Mouse (Mus musculus): ENCODE data around the gene Zbtb20. TPM values are rescaled to one million over a fixed set of nuclear protein-coding genes. Genes with fewer than 3 reads are reported as not detected.

Zbtb20 gene
- polyA plus RNA-seq, 1 experiment from 2014 or later = 47.6 TPM

- ATAC-seq (replicated peaks; ENCODE audit: insufficient number of reproducible peaks, insufficient read depth, low FRiP score, low read depth) = no peak
- H3K4me1 ChIP-seq (replicated peaks) = no peaks in the 10 kb centered on the region
- H3K4me2 ChIP-seq = no peak overlapping the region
- H3K27ac ChIP-seq = no peak overlapping the region
- H3K9ac ChIP-seq = no peak overlapping the region
- 72% methylated on average over 5 of the region's 5 CpGs for WGBS
- H3K36me3 ChIP-seq = no peaks in the 10 kb centered on the region
- no peak overlapping the region for H3K4me3 ChIP-seq
- H3K27me3 ChIP-seq = no peaks in the 10 kb centered on the region
- no peaks in the 10 kb centered on the region for H3K9me3 ChIP-seq (replicated peaks)
Observed at GRCm38 (mm10) chr16:43080923-43081702, 205.4 kb downstream of the Zbtb20 start.

GRCm38 (mm10) chr16:43081995-43082394 is 206.3 kb downstream of the Zbtb20 start:
- Histone ChIP-seq H3K9me3 (replicated peaks) (no peaks in the 10 kb centered on the region), H3K9ac (no peak overlapping the region), H3K27ac (no peak overlapping the region), H3K4me1 (replicated peaks) (no peaks in the 10 kb centered on the region), H3K4me2 (no peak overlapping the region), H3K27me3 (no peaks in the 10 kb centered on the region), H3K4me3 (no peak overlapping the region), H3K36me3 (no peaks in the 10 kb centered on the region)
- ATAC-seq (replicated peaks; ENCODE audit: insufficient number of reproducible peaks, insufficient read depth, low FRiP score, low read depth) = no peak
- 78% methylated on average over 6 of the region's 6 CpGs for WGBS

DNA sequence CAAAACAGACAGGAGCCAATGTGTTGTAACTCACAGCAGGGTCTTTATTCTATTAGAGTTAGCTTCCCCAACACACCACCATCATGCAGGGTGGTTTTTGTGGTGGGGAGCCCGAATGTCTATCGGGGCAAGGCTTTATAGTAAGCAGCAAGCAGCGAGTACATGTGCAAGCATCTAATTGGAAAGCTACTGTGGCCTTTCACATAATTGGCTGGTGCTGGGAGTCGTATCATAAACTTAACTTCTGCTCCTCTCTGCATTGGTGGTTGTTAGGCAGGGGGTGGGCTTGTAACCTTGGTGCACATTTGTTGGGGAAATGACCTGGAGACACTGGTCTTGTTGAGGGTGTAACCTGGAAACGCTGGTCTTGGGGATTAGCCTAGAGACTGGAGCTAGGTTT is 207.1 kb downstream of the Zbtb20 start:
- Histone ChIP-seq H3K4me1 (replicated peaks) (no peaks in the 10 kb centered on the region), H3K9ac (no peak overlapping the region), H3K9me3 (replicated peaks) (no peaks in the 10 kb centered on the region), H3K4me2 (no peak overlapping the region), H3K27ac (no peak overlapping the region), H3K36me3 (no peaks in the 10 kb centered on the region), H3K27me3 (no peaks in the 10 kb centered on the region), H3K4me3 (no peak overlapping the region)
- ATAC-seq (replicated peaks; ENCODE audit: insufficient number of reproducible peaks, insufficient read depth, low FRiP score, low read depth) = no peak
- 74% methylated on average over 5 of the region's 5 CpGs for WGBS

DNA sequence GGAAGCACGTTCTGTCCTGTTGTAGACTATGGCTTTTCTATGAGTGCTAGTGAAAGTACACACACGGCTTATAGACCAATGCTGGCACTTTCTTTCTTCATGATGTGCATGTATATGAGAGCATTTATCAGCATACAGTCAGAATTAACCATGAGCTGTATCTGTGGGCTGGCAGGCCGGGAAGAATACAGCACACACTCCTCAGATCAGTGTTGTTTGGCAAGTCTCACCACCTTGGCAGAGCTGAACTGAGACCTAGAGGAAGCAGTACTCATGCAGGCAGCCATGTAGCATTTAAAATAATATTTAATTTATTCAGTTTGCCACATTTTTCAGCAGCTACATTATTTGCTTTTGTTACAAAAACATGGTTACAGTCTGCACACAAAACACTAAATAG is 214.5 kb downstream of the Zbtb20 start:
- H3K36me3 ChIP-seq = no peaks in the 10 kb centered on the region
- no peak for ATAC-seq (replicated peaks; ENCODE audit: insufficient number of reproducible peaks, insufficient read depth, low FRiP score, low read depth)
- 65% methylated on average over 3 of the region's 3 CpGs for WGBS
- no peak overlapping the region for H3K4me2 ChIP-seq
- no peak overlapping the region for H3K27ac ChIP-seq
- no peaks in the 10 kb centered on the region for H3K9me3 ChIP-seq (replicated peaks)
- no peaks in the 10 kb centered on the region for H3K4me1 ChIP-seq (replicated peaks)
- no peak overlapping the region for H3K4me3 ChIP-seq
- H3K9ac ChIP-seq = no peak overlapping the region
- no peaks in the 10 kb centered on the region for H3K27me3 ChIP-seq

- H3K36me3 ChIP-seq = no peaks in the 10 kb centered on the region
- no peak overlapping the region for H3K9ac ChIP-seq
- no peak overlapping the region for H3K4me3 ChIP-seq
- H3K27ac ChIP-seq = no peak overlapping the region
- H3K4me2 ChIP-seq = no peak overlapping the region
- no peaks in the 10 kb centered on the region for H3K9me3 ChIP-seq (replicated peaks)
- WGBS = 82% methylated on average over 1 of the region's 1 CpGs
- H3K27me3 ChIP-seq = no peaks in the 10 kb centered on the region
- no peaks in the 10 kb centered on the region for H3K4me1 ChIP-seq (replicated peaks)
- no peak for ATAC-seq (replicated peaks; ENCODE audit: insufficient number of reproducible peaks, insufficient read depth, low FRiP score, low read depth)
Observed at GRCm38 (mm10) chr16:43094161-43094560, 218.5 kb downstream of the Zbtb20 start.

- Histone ChIP-seq H3K9ac (no peak overlapping the region), H3K4me2 (no peak overlapping the region), H3K27ac (no peak overlapping the region), H3K4me3 (no peak overlapping the region), H3K36me3 (no peaks in the 10 kb centered on the region), H3K4me1 (replicated peaks) (no peaks in the 10 kb centered on the region), H3K9me3 (replicated peaks) (no peaks in the 10 kb centered on the region), H3K27me3 (no peaks in the 10 kb centered on the region)
- 78% methylated on average over 6 of the region's 6 CpGs for WGBS
- ATAC-seq (replicated peaks; ENCODE audit: insufficient number of reproducible peaks, insufficient read depth, low FRiP score, low read depth) = no peak
Observed at GRCm38 (mm10) chr16:43094756-43095155, 219.1 kb downstream of the Zbtb20 start.

DNA sequence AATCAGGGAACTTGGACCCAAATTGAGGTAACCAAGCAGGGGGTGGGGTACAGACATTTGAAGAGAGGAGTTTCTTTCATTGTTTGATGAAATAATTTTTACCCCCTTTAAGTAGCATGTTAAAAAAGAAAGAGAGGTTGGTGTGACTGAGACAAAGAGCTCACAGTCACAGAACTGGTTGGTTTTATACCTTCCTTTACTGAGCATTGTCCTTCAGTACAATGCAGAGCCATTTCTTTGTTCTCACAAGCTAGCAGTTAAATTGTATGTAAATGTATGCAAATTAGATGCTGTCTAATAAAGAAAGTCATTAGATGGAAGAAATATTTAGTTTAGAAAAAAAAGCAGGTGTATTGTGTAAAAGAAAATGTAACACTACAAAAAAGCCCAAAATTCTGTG is 220.4 kb downstream of the Zbtb20 start:
- ATAC-seq (replicated peaks; ENCODE audit: insufficient number of reproducible peaks, insufficient read depth, low FRiP score, low read depth) = no peak

DNA sequence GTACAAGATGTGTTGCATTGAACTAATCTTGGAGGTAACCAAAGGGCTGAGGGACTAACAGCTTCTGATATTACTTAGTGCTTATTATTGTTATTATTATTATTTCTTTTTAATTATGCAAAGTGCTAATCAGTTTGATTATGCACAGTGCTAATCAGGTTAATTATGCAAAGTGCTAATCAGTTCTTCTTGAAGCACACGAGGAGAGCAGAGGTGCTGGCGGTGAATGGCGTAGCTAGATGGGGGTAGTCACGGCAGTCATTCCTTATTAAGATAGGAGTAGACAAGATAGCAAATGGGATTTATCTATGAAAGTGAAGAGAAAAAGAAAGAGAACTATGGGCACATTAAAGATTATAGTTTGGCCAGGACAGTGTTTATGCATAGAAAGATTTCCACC is 222.5 kb downstream of the Zbtb20 start:
- no peaks in the 10 kb centered on the region for H3K4me1 ChIP-seq (replicated peaks)
- no peaks in the 10 kb centered on the region for H3K36me3 ChIP-seq
- 77% methylated on average over 4 of the region's 4 CpGs for WGBS
- H3K9ac ChIP-seq = no peak overlapping the region
- H3K27me3 ChIP-seq = no peaks in the 10 kb centered on the region
- no peak overlapping the region for H3K27ac ChIP-seq
- no peak overlapping the region for H3K4me2 ChIP-seq
- ATAC-seq (replicated peaks; ENCODE audit: insufficient number of reproducible peaks, insufficient read depth, low FRiP score, low read depth) = no peak
- H3K4me3 ChIP-seq = no peak overlapping the region
- no peaks in the 10 kb centered on the region for H3K9me3 ChIP-seq (replicated peaks)

More for the DNA sequence above, 220.4 kb downstream of the Zbtb20 start:
- no peaks in the 10 kb centered on the region for H3K9me3 ChIP-seq (replicated peaks)
- no peak overlapping the region for H3K4me2 ChIP-seq
- H3K9ac ChIP-seq = no peak overlapping the region
- H3K27ac ChIP-seq = no peak overlapping the region
- no peaks in the 10 kb centered on the region for H3K27me3 ChIP-seq
- no peaks in the 10 kb centered on the region for H3K4me1 ChIP-seq (replicated peaks)
- no peak overlapping the region for H3K4me3 ChIP-seq
- H3K36me3 ChIP-seq = no peaks in the 10 kb centered on the region

DNA sequence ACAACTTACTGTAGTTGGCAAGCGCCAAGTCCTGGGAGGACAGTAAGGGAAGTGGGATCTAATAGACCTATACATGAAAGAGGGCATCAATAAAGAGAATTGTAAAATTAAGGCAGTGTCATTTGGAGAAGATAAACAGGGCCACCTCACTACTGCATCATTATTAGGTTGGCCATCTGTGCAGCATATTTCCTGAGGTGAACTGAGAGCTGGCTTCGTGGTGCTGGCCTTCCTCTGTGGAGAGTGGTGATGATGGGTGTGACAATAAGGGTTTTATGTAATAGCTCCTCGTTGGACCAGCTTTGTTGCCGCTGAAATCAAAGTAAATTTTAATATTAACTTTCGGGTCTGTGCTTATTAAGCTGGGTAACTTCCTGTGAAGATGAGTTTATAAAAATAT is 223.0 kb downstream of the Zbtb20 start:
- no peaks in the 10 kb centered on the region for H3K4me1 ChIP-seq (replicated peaks)
- no peak overlapping the region for H3K4me2 ChIP-seq
- 79% methylated on average over 5 of the region's 5 CpGs for WGBS

DNA sequence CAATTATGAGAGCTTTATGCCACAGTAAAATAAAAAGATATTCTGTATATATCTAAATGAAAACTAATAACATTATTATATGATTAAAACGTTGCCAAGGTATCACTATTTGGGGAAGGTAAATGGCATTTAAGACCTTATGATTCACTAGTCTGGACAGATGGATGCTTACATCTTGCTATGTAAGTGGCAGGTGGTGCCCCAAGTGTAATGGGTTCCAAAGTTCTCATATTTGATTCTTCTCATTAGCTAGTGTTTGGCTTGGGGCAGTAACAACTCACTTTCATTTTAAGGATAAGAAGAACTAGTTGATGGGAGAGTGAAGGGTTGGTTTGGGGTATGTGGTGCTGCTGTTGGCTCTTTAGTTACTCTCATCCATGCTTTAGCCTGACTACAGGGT is 235.6 kb downstream of the Zbtb20 start:
- no peak overlapping the region for H3K4me3 ChIP-seq
- ATAC-seq (replicated peaks; ENCODE audit: insufficient number of reproducible peaks, insufficient read depth, low FRiP score, low read depth) = no peak

More for the DNA sequence above, 223.0 kb downstream of the Zbtb20 start:
- no peak overlapping the region for H3K4me3 ChIP-seq
- H3K27me3 ChIP-seq = no peaks in the 10 kb centered on the region
- no peak overlapping the region for H3K27ac ChIP-seq
- H3K9me3 ChIP-seq (replicated peaks) = no peaks in the 10 kb centered on the region
- ATAC-seq (replicated peaks; ENCODE audit: insufficient number of reproducible peaks, insufficient read depth, low FRiP score, low read depth) = no peak
- no peaks in the 10 kb centered on the region for H3K36me3 ChIP-seq
- H3K9ac ChIP-seq = no peak overlapping the region

DNA sequence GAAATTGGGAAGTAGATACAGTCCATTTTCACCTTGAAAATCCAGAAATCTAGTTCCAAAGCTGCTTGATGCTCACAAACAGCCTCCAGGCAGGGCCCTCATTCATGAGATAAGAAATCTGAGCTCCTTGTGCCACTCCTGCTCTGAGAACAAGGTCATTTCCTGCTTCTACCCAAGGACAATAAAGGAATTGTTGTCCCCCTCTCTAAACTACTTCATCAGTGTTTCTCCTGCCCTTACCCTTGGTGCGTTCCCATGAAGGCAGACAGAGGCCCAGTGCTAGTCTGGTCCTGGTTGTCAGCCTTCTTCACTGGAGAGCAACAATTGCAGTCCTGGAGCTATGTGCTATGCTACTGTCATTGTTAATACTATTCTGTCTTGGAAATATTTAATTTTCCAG is 238.3 kb downstream of the Zbtb20 start:
- H3K27me3 ChIP-seq = no peaks in the 10 kb centered on the region
- 52% methylated on average over 1 of the region's 1 CpGs for WGBS
- no peak for ATAC-seq (replicated peaks; ENCODE audit: insufficient number of reproducible peaks, insufficient read depth, low FRiP score, low read depth)
- no peak overlapping the region for H3K9ac ChIP-seq
- no peak overlapping the region for H3K27ac ChIP-seq
- H3K4me2 ChIP-seq = no peak overlapping the region
- no peak overlapping the region for H3K4me3 ChIP-seq
- peaks cover 3% of the 10 kb centered on the region; the same call in 1 of the 2 replicates for H3K4me1 ChIP-seq (replicated peaks)
- no peaks in the 10 kb centered on the region for H3K9me3 ChIP-seq (replicated peaks)
- no peaks in the 10 kb centered on the region for H3K36me3 ChIP-seq

More for the DNA sequence above, 235.6 kb downstream of the Zbtb20 start:
- no peak overlapping the region for H3K9ac ChIP-seq
- no peaks in the 10 kb centered on the region for H3K27me3 ChIP-seq
- WGBS = 73% methylated on average over 1 of the region's 1 CpGs
- no peaks in the 10 kb centered on the region for H3K36me3 ChIP-seq
- H3K9me3 ChIP-seq (replicated peaks) = no peaks in the 10 kb centered on the region
- no peak overlapping the region for H3K27ac ChIP-seq
- H3K4me1 ChIP-seq (replicated peaks) = peaks cover 3% of the 10 kb centered on the region; the same call in 1 of the 2 replicates
- no peak overlapping the region for H3K4me2 ChIP-seq

DNA sequence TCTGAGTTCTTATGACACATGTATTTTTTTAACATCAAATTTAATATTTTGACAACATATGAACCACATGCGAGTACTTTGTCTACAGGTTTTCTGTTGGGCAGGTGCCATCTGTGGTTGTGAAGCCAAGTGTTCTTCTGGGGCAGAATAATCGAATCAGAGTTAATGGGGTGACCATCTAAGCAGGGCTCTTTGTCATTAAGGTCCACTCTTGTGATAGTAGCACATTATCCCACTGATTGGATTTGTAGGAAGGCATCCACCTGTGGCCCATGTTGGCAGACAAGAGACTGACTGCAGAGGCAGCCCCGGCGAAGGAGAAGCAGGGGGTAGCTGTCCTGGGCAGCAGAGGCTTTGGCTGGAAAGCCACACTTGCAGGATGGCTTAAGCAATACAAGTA is 254.3 kb downstream of the Zbtb20 start:
- no peak overlapping the region for H3K4me3 ChIP-seq
- no peak for ATAC-seq (replicated peaks; ENCODE audit: insufficient number of reproducible peaks, insufficient read depth, low FRiP score, low read depth)
- no peak overlapping the region for H3K4me2 ChIP-seq
- H3K36me3 ChIP-seq = no peaks in the 10 kb centered on the region
- no peaks in the 10 kb centered on the region for H3K27me3 ChIP-seq
- no peaks in the 10 kb centered on the region for H3K9me3 ChIP-seq (replicated peaks)
- peaks cover 5% of the 10 kb centered on the region; the same call in 1 of the 2 replicates for H3K4me1 ChIP-seq (replicated peaks)
- WGBS = 86% methylated on average over 4 of the region's 4 CpGs
- no peak overlapping the region for H3K27ac ChIP-seq
- H3K9ac ChIP-seq = no peak overlapping the region

Data from heart, embryonic 15.5 days (tissue).